Mouse (Mus musculus): Measurements from ENCODE around the gene Galp. TPM values are rescaled to one million over a fixed set of nuclear protein-coding genes. Genes with fewer than 3 reads are reported as not detected.

Galp gene
- polyA plus RNA-seq, 2 experiments: not detected

GRCm38 (mm10) chr7:6155031-6155872 lies 41.6 kb upstream of the Galp start:
- Histone ChIP-seq H3K27me3 (ENCODE audit: control insufficient read depth, insufficient read depth, low read length) (no peaks in the 10 kb centered on the region), H3K36me3 (ENCODE audit: control insufficient read depth, insufficient read depth, low read length) (no peaks in the 10 kb centered on the region), H3K4me2 (replicated peaks; ENCODE audit: low read depth, low read length, severe bottlenecking) (peak overlapping the region; percentile 92), H3K4me1 (ENCODE audit: control insufficient read depth, insufficient read depth, low read length) (peaks cover 11% of the 10 kb centered on the region), H3K9me3 (ENCODE audit: control insufficient read depth, low read length) (no peaks in the 10 kb centered on the region), H3K9ac (ENCODE audit: low read depth, low read length, severe bottlenecking) (peak overlapping the region; percentile 91), H3K27ac (replicated peaks; ENCODE audit: low read depth, low read length) (peak overlapping the region; percentile 89), H3K4me3 (replicated peaks; ENCODE audit: low read length) (peak overlapping the region; percentile 81)
- peak; percentile 87 for DNase-seq (ENCODE audit: low spot score)
- TF ChIP-seq POLR2A (IDR thresholded peaks at IDR 0.05; ENCODE audit: borderline replicate concordance, extremely low read depth, insufficient read depth, insufficient read length): peak; percentile 30; the same call in 1 of the 2 replicates
- peak; percentile 70 for ATAC-seq (ENCODE audit: low FRiP score, low read depth)
- 0% methylated on average over 36 of the region's 85 CpGs for WGBS

GRCm38 (mm10) chr7:6155901-6156411 lies 40.9 kb upstream of the Galp start, which contains the start of gene Zfp787:
Gene Zfp787 (minus strand): TSS chr7:6155997.
- no peaks in the 10 kb centered on the region for H3K9me3 ChIP-seq (ENCODE audit: control insufficient read depth, low read length)
- no peaks in the 10 kb centered on the region for H3K36me3 ChIP-seq (ENCODE audit: control insufficient read depth, insufficient read depth, low read length)
- peak within 1 kb of the TSS; percentile 92 for H3K4me2 ChIP-seq (replicated peaks; ENCODE audit: low read depth, low read length, severe bottlenecking)
- no peaks in the 10 kb centered on the region for H3K27me3 ChIP-seq (ENCODE audit: control insufficient read depth, insufficient read depth, low read length)
- no peak for TF ChIP-seq POLR2A (IDR thresholded peaks at IDR 0.05; ENCODE audit: borderline replicate concordance, extremely low read depth, insufficient read depth, insufficient read length)
- H3K9ac ChIP-seq (ENCODE audit: low read depth, low read length, severe bottlenecking): peak within 1 kb of the TSS; percentile 91
- ATAC-seq (ENCODE audit: low FRiP score, low read depth): peak; percentile 97
- H3K27ac ChIP-seq (replicated peaks; ENCODE audit: low read depth, low read length): peak within 1 kb of the TSS; percentile 89
- DNase-seq (ENCODE audit: low spot score): peak; percentile 98
- peak within 1 kb of the TSS; percentile 81 for H3K4me3 ChIP-seq (replicated peaks; ENCODE audit: low read length)
- H3K4me1 ChIP-seq (ENCODE audit: control insufficient read depth, insufficient read depth, low read length): peaks cover 11% of the 10 kb centered on the region
- WGBS: 0% methylated on average over 23 of the region's 54 CpGs

GRCm38 (mm10) chr7:6156901-6157472 lies 39.9 kb upstream of the Galp start:
- DNase-seq (ENCODE audit: low spot score): no peak
- WGBS: 44% methylated on average over 9 of the region's 9 CpGs
- TF ChIP-seq POLR2A (IDR thresholded peaks at IDR 0.05; ENCODE audit: borderline replicate concordance, extremely low read depth, insufficient read depth, insufficient read length): no peak
- Histone ChIP-seq H3K36me3 (ENCODE audit: control insufficient read depth, insufficient read depth, low read length) (no peaks in the 10 kb centered on the region), H3K4me3 (replicated peaks; ENCODE audit: low read length) (peak overlapping the region; percentile 81), H3K4me2 (replicated peaks; ENCODE audit: low read depth, low read length, severe bottlenecking) (peak overlapping the region; percentile 63), H3K9me3 (ENCODE audit: control insufficient read depth, low read length) (no peaks in the 10 kb centered on the region), H3K9ac (ENCODE audit: low read depth, low read length, severe bottlenecking) (peak overlapping the region; percentile 91; the same call in 1 of the 2 replicates), H3K4me1 (ENCODE audit: control insufficient read depth, insufficient read depth, low read length) (peaks cover 11% of the 10 kb centered on the region), H3K27ac (replicated peaks; ENCODE audit: low read depth, low read length) (no peak overlapping the region), H3K27me3 (ENCODE audit: control insufficient read depth, insufficient read depth, low read length) (no peaks in the 10 kb centered on the region)
- no peak for ATAC-seq (ENCODE audit: low FRiP score, low read depth)

GRCm38 (mm10) chr7:6157479-6157878 lies 39.4 kb upstream of the Galp start:
- ATAC-seq (ENCODE audit: low FRiP score, low read depth): no peak
- Histone ChIP-seq H3K9ac (ENCODE audit: low read depth, low read length, severe bottlenecking) (no peak overlapping the region), H3K27me3 (ENCODE audit: control insufficient read depth, insufficient read depth, low read length) (no peaks in the 10 kb centered on the region), H3K4me2 (replicated peaks; ENCODE audit: low read depth, low read length, severe bottlenecking) (no peak overlapping the region), H3K9me3 (ENCODE audit: control insufficient read depth, low read length) (no peaks in the 10 kb centered on the region), H3K27ac (replicated peaks; ENCODE audit: low read depth, low read length) (no peak overlapping the region), H3K36me3 (ENCODE audit: control insufficient read depth, insufficient read depth, low read length) (no peaks in the 10 kb centered on the region), H3K4me1 (ENCODE audit: control insufficient read depth, insufficient read depth, low read length) (peaks cover 11% of the 10 kb centered on the region), H3K4me3 (replicated peaks; ENCODE audit: low read length) (no peak overlapping the region)
- WGBS: 90% methylated on average over 1 of the region's 1 CpGs
- no peak for TF ChIP-seq POLR2A (IDR thresholded peaks at IDR 0.05; ENCODE audit: borderline replicate concordance, extremely low read depth, insufficient read depth, insufficient read length)
- no peak for DNase-seq (ENCODE audit: low spot score)

- H3K27ac ChIP-seq (replicated peaks; ENCODE audit: low read depth, low read length): no peak overlapping the region
- no peak overlapping the region for H3K4me3 ChIP-seq (replicated peaks; ENCODE audit: low read length)
- H3K9ac ChIP-seq (ENCODE audit: low read depth, low read length, severe bottlenecking): no peak overlapping the region
- WGBS: 74% methylated on average over 3 of the region's 3 CpGs
- no peaks in the 10 kb centered on the region for H3K9me3 ChIP-seq (ENCODE audit: control insufficient read depth, low read length)
- H3K27me3 ChIP-seq (ENCODE audit: control insufficient read depth, insufficient read depth, low read length): no peaks in the 10 kb centered on the region
- no peaks in the 10 kb centered on the region for H3K36me3 ChIP-seq (ENCODE audit: control insufficient read depth, insufficient read depth, low read length)
- H3K4me1 ChIP-seq (ENCODE audit: control insufficient read depth, insufficient read depth, low read length): peaks cover 8% of the 10 kb centered on the region
- DNase-seq (ENCODE audit: low spot score) (peak; percentile 34), ATAC-seq (ENCODE audit: low FRiP score, low read depth) (no peak)
- H3K4me2 ChIP-seq (replicated peaks; ENCODE audit: low read depth, low read length, severe bottlenecking): no peak overlapping the region
- TF ChIP-seq POLR2A (IDR thresholded peaks at IDR 0.05; ENCODE audit: borderline replicate concordance, extremely low read depth, insufficient read depth, insufficient read length): no peak
Measured at GRCm38 (mm10) chr7:6159604-6160003, 37.3 kb upstream of the Galp start.
